In the genomic region with DNA sequence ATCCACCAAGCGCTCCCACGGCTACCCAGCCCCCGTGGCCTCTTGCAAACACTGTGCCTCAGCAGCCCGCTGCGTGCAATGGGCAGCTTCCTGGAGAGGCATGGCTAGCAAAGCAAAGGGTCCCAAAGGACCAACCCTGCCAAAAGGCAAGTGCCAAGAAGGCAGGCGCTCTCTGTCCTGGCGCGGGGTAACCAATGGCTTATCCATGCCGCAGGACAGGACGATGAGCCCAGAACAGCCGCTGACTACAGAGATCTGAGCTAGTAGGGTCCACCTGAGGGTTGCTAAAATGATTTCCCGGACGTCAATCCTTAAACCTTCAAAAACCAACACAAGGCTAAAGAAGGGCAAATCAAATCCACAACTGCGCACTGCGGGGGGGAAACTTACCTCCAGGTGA, we compare ENCODE assay signal across 8 mouse cellular contexts.
DNase-seq lines count a peak whose midpoint lies in the region; ATAC-seq lines count a peak whose summit lies in the region.

No protein-coding gene starts in this region.

- H3K4me3 ChIP-seq in kidney, embryonic 15.5 days (replicated peaks): peak overlapping the region; percentile 69
- peak overlapping the region; percentile 74 for H3K4me3 ChIP-seq in hindbrain, embryonic 11.5 days (ENCODE audit: low read depth, low read length)
- H3K4me3 ChIP-seq in midbrain, embryonic 14.5 days (replicated peaks; ENCODE audit: low read depth, low read length): peak overlapping the region; percentile 69

- H3K27ac ChIP-seq in kidney, embryonic 15.5 days: peak overlapping the region; percentile 88; the same call in 1 of the 2 replicates
- H3K27ac ChIP-seq in hindbrain, embryonic 11.5 days (ENCODE audit: low read depth, low read length): no peak overlapping the region
- peak overlapping the region; percentile 78; the same call in 1 of the 2 replicates for H3K27ac ChIP-seq in midbrain, embryonic 14.5 days (replicated peaks; ENCODE audit: low read depth, low read length)

- no peaks in the 10 kb centered on the region for H3K36me3 ChIP-seq in kidney, embryonic 15.5 days
- no peaks in the 10 kb centered on the region for H3K36me3 ChIP-seq in hindbrain, embryonic 11.5 days (ENCODE audit: control insufficient read depth, insufficient read depth, low read length)
- no peaks in the 10 kb centered on the region for H3K36me3 ChIP-seq in midbrain, embryonic 14.5 days (ENCODE audit: control insufficient read depth, insufficient read depth, low read length)

- no peak for ATAC-seq in kidney, embryonic 15.5 days (replicated peaks; ENCODE audit: low FRiP score)
- ATAC-seq in hindbrain, embryonic 11.5 days (ENCODE audit: low FRiP score): 0 out of 2 replicates have a peak, but pooled peaks have one; percentile 25
- ATAC-seq in midbrain, embryonic 14.5 days (ENCODE audit: low FRiP score, low TSS enrichment): 0 out of 2 replicates have a peak, but pooled peaks have one; percentile 32

- H3K4me1 ChIP-seq in kidney, embryonic 15.5 days: peaks cover 27% of the 10 kb centered on the region
- no peaks in the 10 kb centered on the region for H3K4me1 ChIP-seq in hindbrain, embryonic 11.5 days (replicated peaks; ENCODE audit: control insufficient read depth, insufficient read depth, low read length)
- H3K4me1 ChIP-seq in midbrain, embryonic 14.5 days (ENCODE audit: control insufficient read depth, insufficient read depth, low read length): peaks cover 5% of the 10 kb centered on the region; the same call in 1 of the 2 replicates

- H3K27me3 ChIP-seq in kidney, embryonic 15.5 days: peaks cover 8% of the 10 kb centered on the region; the same call in 1 of the 2 replicates
- H3K27me3 ChIP-seq in hindbrain, embryonic 11.5 days (ENCODE audit: control insufficient read depth, insufficient read depth, low read length): no peaks in the 10 kb centered on the region; the same call in 1 of the 2 replicates
- H3K27me3 ChIP-seq in midbrain, embryonic 14.5 days (ENCODE audit: control insufficient read depth, insufficient read depth, low read length): peaks cover 46% of the 10 kb centered on the region; the same call in 1 of the 2 replicates

- WGBS in kidney, embryonic 15.5 days: 11% methylated on average over 15 of the region's 15 CpGs
- 16% methylated on average over 15 of the region's 15 CpGs for WGBS in hindbrain, embryonic 11.5 days
- 9% methylated on average over 15 of the region's 15 CpGs for WGBS in midbrain, embryonic 14.5 days

- H3K9ac ChIP-seq in kidney, embryonic 15.5 days: peak overlapping the region; percentile 73
- H3K9ac ChIP-seq in hindbrain, embryonic 11.5 days (ENCODE audit: low read depth, low read length): peak overlapping the region; percentile 79
- H3K9ac ChIP-seq in midbrain, embryonic 14.5 days (replicated peaks; ENCODE audit: low read length): peak overlapping the region; percentile 81

- peak overlapping the region; percentile 99 for H3K4me2 ChIP-seq in kidney, embryonic 15.5 days
- peak overlapping the region; percentile 89 for H3K4me2 ChIP-seq in hindbrain, embryonic 11.5 days (replicated peaks; ENCODE audit: low read depth, low read length)
- H3K4me2 ChIP-seq in midbrain, embryonic 14.5 days (ENCODE audit: low read length): peak overlapping the region; percentile 89

- DNase-seq in kidney, adult 18-20 months: no peak
- peak; percentile 53 to 57 for DNase-seq in cerebellum, postnatal 14 days
- DNase-seq in hindbrain, embryonic 11.5 days (ENCODE audit: low spot score): peak; percentile 37
- peak; percentile 48 for DNase-seq in midbrain, embryonic 14.5 days
- DNase-seq in right cerebral cortex, postnatal 36 days (ENCODE audit: low spot score in 2 of 2): no peak
- DNase-seq in adrenal gland, postnatal 14 days: no peak
- no peak for DNase-seq in right cerebral cortex, postnatal 4 days

- no peaks in the 10 kb centered on the region for H3K9me3 ChIP-seq in kidney, embryonic 15.5 days (replicated peaks)
- no peaks in the 10 kb centered on the region for H3K9me3 ChIP-seq in hindbrain, embryonic 11.5 days (ENCODE audit: control insufficient read depth, low read length)
- no peaks in the 10 kb centered on the region for H3K9me3 ChIP-seq in midbrain, embryonic 14.5 days (ENCODE audit: control insufficient read depth, low read length)

Comparison
In these comparisons a context has a peak if more than half of its experiments do, and no peak if none do; other contexts are left out.
1. DNase-seq: peak in cerebellum, postnatal 14 days (2 of 2), hindbrain, embryonic 11.5 days (single experiment) and midbrain, embryonic 14.5 days (single experiment); none in kidney, adult 18-20 months (single experiment), right cerebral cortex, postnatal 36 days (0 of 2), adrenal gland, postnatal 14 days (single experiment) and right cerebral cortex, postnatal 4 days (single experiment).
2. Peak in every context shown above with its lines, with median percentiles within 50 percentile points of each other: H3K4me2 ChIP-seq, H3K4me3 ChIP-seq and H3K9ac ChIP-seq.